Mouse (Mus musculus) MEL (cell line): Measurements from ENCODE around the gene Zfand3. TPM values are rescaled to one million over a fixed set of nuclear protein-coding genes. Genes with fewer than 3 reads are reported as not detected.

Source experiments
- DNase-seq: peaks from one replicate; pipeline ENCODE4 v3.0.0; 2011; ENCODE audit warnings: low read depth, low spot score
- H3K27ac ChIP-seq: 2 replicates; pipeline ENCODE4 v1.5.1; 2012; ENCODE audit warnings: low read depth, mild to moderate bottlenecking, control low read depth, low read length, moderate library complexity; ENCODE audit not compliant: control insufficient read depth
- H3K27me3 ChIP-seq, 2 experiments: fragments of 150-350 bp in 1 of 2; sonication (generic) in 1 of 2; 2 replicates each; pipeline ENCODE4 v1.6.1; 2012; ENCODE audit warnings: low read length in 2 of 2, mild to moderate bottlenecking in 2 of 2, improper control_type of control experiment in 1 of 2, moderate library complexity in 1 of 2; ENCODE audit not compliant: insufficient read depth in 2 of 2, control insufficient read depth in 1 of 2
- H3K36me3 ChIP-seq, 2 experiments: 2 replicates each; pipeline ENCODE4 v1.6.1; 2012 to 2014; ENCODE audit warnings: low read length in 2 of 2, improper control_type of control experiment in 1 of 2, inconsistent platforms in 1 of 2, mild to moderate bottlenecking in 1 of 2; ENCODE audit not compliant: insufficient read depth in 2 of 2, control insufficient read depth in 1 of 2
- H3K4me1 ChIP-seq, 2 experiments: fragments of 150-350 bp in 1 of 2; sonication (generic) in 1 of 2; 2 replicates each; pipeline ENCODE4 v1.6.1; 2012; ENCODE audit warnings: low read length in 2 of 2, improper control_type of control experiment in 1 of 2, mild to moderate bottlenecking in 1 of 2; ENCODE audit not compliant: insufficient read depth in 2 of 2, control insufficient read depth in 1 of 2
- H3K4me3 ChIP-seq, 2 experiments: fragments of 150-350 bp in 1 of 2; sonication (generic) in 1 of 2; 2 replicates each; pipeline ENCODE4 v1.5.1; 2012; ENCODE audit warnings: low read depth in 2 of 2, low read length in 2 of 2, mild to moderate bottlenecking in 2 of 2, moderate library complexity in 2 of 2, control low read depth in 1 of 2, improper control_type of control experiment in 1 of 2; ENCODE audit not compliant: control insufficient read depth in 1 of 2, insufficient read depth in 1 of 2
- H3K79me2 ChIP-seq: 2 replicates; pipeline ENCODE4 v1.6.1; 2012; ENCODE audit warnings: mild to moderate bottlenecking, low read length, moderate library complexity; ENCODE audit not compliant: control insufficient read depth, poor library complexity, insufficient read depth
- H3K9ac ChIP-seq: 2 replicates; pipeline ENCODE4 v1.6.1; 2012; ENCODE audit warnings: low read depth, mild to moderate bottlenecking, control low read depth, low read length, moderate library complexity; ENCODE audit not compliant: control insufficient read depth, poor library complexity, severe bottlenecking
- H3K9me3 ChIP-seq: fragments of 150-350 bp; sonication (generic); replicated peaks from 2 replicates; pipeline ENCODE4 v1.6.1; 2012; ENCODE audit warnings: mild to moderate bottlenecking, low read length, improper control_type of control experiment, moderate library complexity; ENCODE audit not compliant: insufficient read depth
- BHLHE40 ChIP-seq: IDR thresholded peaks from 2 replicates; pipeline ENCODE4 v1.6.1; 2012; ENCODE audit warnings: low read depth, mild to moderate bottlenecking, inconsistent platforms, low read length, improper control_type of control experiment, borderline replicate concordance
- ELF1 ChIP-seq: IDR thresholded peaks from 2 replicates; pipeline ENCODE4 v1.6.1; 2014; ENCODE audit warnings: low read depth, mild to moderate bottlenecking, inconsistent platforms, low read length, improper control_type of control experiment, moderate library complexity
- EP300 ChIP-seq, 2 experiments: IDR thresholded peaks; 2 replicates each; pipeline ENCODE4 v1.6.1; 2011; ENCODE audit warnings: improper control_type of control experiment in 2 of 2, low read length in 2 of 2, low read depth in 1 of 2, mild to moderate bottlenecking in 1 of 2
- ETS1 ChIP-seq: IDR thresholded peaks from 2 replicates; pipeline ENCODE4 v1.6.1; 2012; ENCODE audit warnings: low read depth, mild to moderate bottlenecking, inconsistent platforms, low read length, improper control_type of control experiment, moderate library complexity
- GABPA ChIP-seq: IDR thresholded peaks from 2 replicates; pipeline ENCODE4 v1.6.1; 2012; ENCODE audit warnings: low read depth, mild to moderate bottlenecking, inconsistent platforms, low read length, improper control_type of control experiment, moderate library complexity
- GATA1 ChIP-seq: IDR thresholded peaks from 2 replicates; pipeline ENCODE4 v1.6.1; 2011; ENCODE audit warnings: low read depth, low read length, improper control_type of control experiment
- JUND ChIP-seq: IDR thresholded peaks from 2 replicates; pipeline ENCODE4 v1.6.1; 2011; ENCODE audit warnings: low read depth, mild to moderate bottlenecking, improper control_type of control experiment, low read length
- MAFK ChIP-seq: IDR thresholded peaks from 2 replicates; pipeline ENCODE4 v1.6.1; 2011; ENCODE audit warnings: low read depth, mild to moderate bottlenecking, low read length, improper control_type of control experiment, borderline replicate concordance
- MEF2A ChIP-seq: IDR thresholded peaks from 2 replicates; pipeline ENCODE4 v1.6.1; 2014; ENCODE audit warnings: low read depth, mild to moderate bottlenecking, inconsistent platforms, low read length, improper control_type of control experiment; ENCODE audit not compliant: poor library complexity, insufficient replicate concordance, severe bottlenecking; ENCODE audit errors: extremely low read depth
- MXI1 ChIP-seq: IDR thresholded peaks from 2 replicates; pipeline ENCODE4 v1.6.1; 2011; ENCODE audit warnings: mild to moderate bottlenecking, low read depth, low read length, improper control_type of control experiment
- NELFE ChIP-seq: IDR thresholded peaks from 2 replicates; pipeline ENCODE4 v1.6.1; 2011; ENCODE audit warnings: low read depth, low read length, improper control_type of control experiment
- POLR2AphosphoS2 ChIP-seq: IDR thresholded peaks from 2 replicates; pipeline ENCODE4 v1.6.1; 2011; ENCODE audit warnings: low read length, improper control_type of control experiment
- POLR2AphosphoS5 ChIP-seq: IDR thresholded peaks from 2 replicates; pipeline ENCODE4 v1.6.1; 2012; ENCODE audit warnings: low read depth, borderline replicate concordance, mild to moderate bottlenecking, inconsistent platforms, low read length, moderate library complexity, mixed read lengths
- RAD21 ChIP-seq: IDR thresholded peaks from 2 replicates; pipeline ENCODE4 v1.6.1; 2011; ENCODE audit warnings: mild to moderate bottlenecking, low read depth, low read length, improper control_type of control experiment
- RCOR1 ChIP-seq: IDR thresholded peaks from 2 replicates; pipeline ENCODE4 v1.6.1; 2012; ENCODE audit warnings: low read depth, mild to moderate bottlenecking, inconsistent platforms, low read length, improper control_type of control experiment
- SIN3A ChIP-seq: IDR thresholded peaks from 2 replicates; pipeline ENCODE4 v1.6.1; 2012; ENCODE audit warnings: low read length, improper control_type of control experiment, inconsistent platforms
- TAL1 ChIP-seq: IDR thresholded peaks from 2 replicates; pipeline ENCODE4 v1.6.1; 2012; ENCODE audit warnings: mild to moderate bottlenecking, inconsistent platforms, low read length, moderate library complexity, mixed read lengths
- TBP ChIP-seq: IDR thresholded peaks from 2 replicates; pipeline ENCODE4 v1.8.0; 2011; ENCODE audit warnings: low read depth, low read length, improper control_type of control experiment
- TCF12 ChIP-seq: IDR thresholded peaks from 2 replicates; pipeline ENCODE4 v1.6.1; 2014; ENCODE audit warnings: low read depth, mild to moderate bottlenecking, inconsistent platforms, low read length, improper control_type of control experiment, moderate library complexity
- USF1 ChIP-seq: IDR thresholded peaks from 2 replicates; pipeline ENCODE4 v1.6.1; 2014; ENCODE audit warnings: low read depth, mild to moderate bottlenecking, inconsistent platforms, low read length, improper control_type of control experiment, moderate library complexity
- USF2 ChIP-seq, 2 experiments: IDR thresholded peaks; 2 replicates each; pipeline ENCODE4 v1.6.1; 2011 to 2012; ENCODE audit warnings: improper control_type of control experiment in 2 of 2, low read length in 2 of 2, borderline replicate concordance in 1 of 2, inconsistent platforms in 1 of 2, low read depth in 1 of 2, mild to moderate bottlenecking in 1 of 2; ENCODE audit not compliant: insufficient read depth in 1 of 2
- ZKSCAN1 ChIP-seq: IDR thresholded peaks from 2 replicates; pipeline ENCODE4 v1.6.1; 2012; ENCODE audit warnings: low read depth, mild to moderate bottlenecking, inconsistent platforms, low read length, improper control_type of control experiment, moderate library complexity
- ZMIZ1 ChIP-seq: IDR thresholded peaks from 2 replicates; pipeline ENCODE4 v1.6.1; 2012; ENCODE audit warnings: low read depth, mild to moderate bottlenecking, inconsistent platforms, low read length, improper control_type of control experiment, moderate library complexity
- ZNF384 ChIP-seq: IDR thresholded peaks from 2 replicates; pipeline ENCODE4 v1.6.1; 2012; ENCODE audit warnings: low read depth, mild to moderate bottlenecking, inconsistent platforms, low read length, improper control_type of control experiment
- polyA plus RNA-seq, 2 experiments: library from polyadenylated mRNA; stranded (reverse) in 1 of 2; unstranded in 1 of 2; fragments of >175 nt in 1 of 2; fragments of >200 nt in 1 of 2; gene quantifications; 2 replicates each; pipeline versions ENCODE4 v1.2.1 to v1.2.4; 2012; ENCODE audit warnings: low replicate concordance in 2 of 2, low read depth in 1 of 2; ENCODE audit not compliant: insufficient read length in 2 of 2, insufficient read depth in 1 of 2, missing spikeins in 1 of 2
- total RNA-seq: library from RNA; depleted of rRNA; stranded (reverse); fragments of 300-350 nt; gene quantifications from 2 replicates; pipeline ENCODE4 v1.2.3, GENCODE M21; 2012

Zfand3 gene
- total and polyA plus RNA-seq, 3 experiments = 28.3 to 48.8 TPM; not detected in 1

DNA sequence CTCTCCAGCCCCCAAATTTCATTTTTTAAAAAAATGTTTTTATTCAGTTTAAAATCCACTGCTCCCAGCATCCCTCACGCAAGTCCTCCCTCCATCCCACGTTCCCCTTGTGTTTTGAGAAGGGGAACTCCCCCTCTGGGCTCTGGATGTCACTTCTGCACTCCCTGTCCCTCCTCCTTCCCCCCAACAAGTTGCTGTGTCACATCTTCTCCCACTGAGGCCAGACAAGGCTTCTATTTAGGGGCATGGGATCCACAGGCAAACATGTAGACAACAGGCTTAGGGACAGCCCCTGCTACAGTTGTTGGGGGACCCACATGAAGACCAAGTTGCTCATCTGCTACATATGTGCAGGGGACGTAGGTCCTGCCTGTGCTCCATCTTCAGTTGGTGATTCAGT, 83.9 kb downstream of the Zfand3 start:
- DNase-seq = no peak
- H3K36me3 ChIP-seq = peaks cover 2 to 25% of the 10 kb centered on the region in 2 experiments
- TF ChIP-seq RCOR1 (no peak), RAD21 (no peak), USF2 (IDR thresholded peaks at IDR 0.05; ENCODE audit: borderline replicate concordance in 1 of 2, insufficient read depth in 1 of 2, low read depth in 1 of 2, low read length in 2 of 2) (no peak), ZKSCAN1 (no peak), SIN3A (no peak), MXI1 (no peak), ZMIZ1 (no peak), JUND (no peak), TBP (no peak), MAFK (no peak), ELF1 (no peak), NELFE (no peak), MEF2A (no peak), USF1 (no peak), POLR2AphosphoS2 (no peak), ZNF384 (no peak), BHLHE40 (no peak)
- no peaks in the 10 kb centered on the region for H3K27me3 ChIP-seq
- no peak overlapping the region for H3K4me3 ChIP-seq
- H3K4me1 ChIP-seq = peaks cover 13 to 15% of the 10 kb centered on the region in 2 experiments
- no peaks in the 10 kb centered on the region for H3K79me2 ChIP-seq
- no peaks in the 10 kb centered on the region for H3K9me3 ChIP-seq
- H3K9ac ChIP-seq = no peak overlapping the region
- no peak overlapping the region for H3K27ac ChIP-seq

GRCm38 (mm10) chr17:30090416-30090815, 85.9 kb downstream of the Zfand3 start:
- peak; percentile 91 for DNase-seq
- TF ChIP-seq EP300 (IDR thresholded peaks at IDR 0.05; ENCODE audit: low read depth in 1 of 2, low read length in 2 of 2) (peak; percentile 90 to 93), TAL1 (peak; percentile 90), POLR2AphosphoS5 (no peak), MEF2A (peak; percentile 92; the same call in 1 of the 2 replicates), RCOR1 (peak; percentile 82), GABPA (no peak), GATA1 (peak; percentile 96), TCF12 (peak; percentile 96), SIN3A (0 out of 2 replicates have a peak, but pooled peaks have one; percentile 64), ETS1 (peak; percentile 93)
- no peak overlapping the region for H3K4me3 ChIP-seq
- peaks cover 4 to 25% of the 10 kb centered on the region in 2 experiments for H3K36me3 ChIP-seq
- H3K27me3 ChIP-seq = no peaks in the 10 kb centered on the region
- peaks cover 13 to 15% of the 10 kb centered on the region in 2 experiments for H3K4me1 ChIP-seq
- H3K9ac ChIP-seq = no peak overlapping the region
- peak overlapping the region; percentile 39 for H3K27ac ChIP-seq
- no peaks in the 10 kb centered on the region for H3K9me3 ChIP-seq
- H3K79me2 ChIP-seq = no peaks in the 10 kb centered on the region
